Mouse (Mus musculus) forebrain, embryonic 12.5 days (tissue): ENCODE results near the gene Slc4a8. TPM values are rescaled to one million over a fixed set of nuclear protein-coding genes. Genes with fewer than 3 reads are reported as not detected.

Experiments
- ATAC-seq: fragments of 200-750 bp; cut with Nextera tagmentation; 2 replicates; pipeline ENCODE4 v1.8.0; 2017; ENCODE audit warnings: moderate TSS enrichment; ENCODE audit not compliant: low FRiP score
- H3K27ac ChIP-seq: fragments of 300-500 bp; sonication (generic); 2 replicates; pipeline ENCODE4 v1.5.1; 2016; ENCODE audit warnings: mild to moderate bottlenecking
- H3K27me3 ChIP-seq: fragments of 300-500 bp; sonication (generic); 2 replicates; pipeline ENCODE4 v1.6.1; 2016; ENCODE audit warnings: mild to moderate bottlenecking
- H3K36me3 ChIP-seq: fragments of 300-500 bp; sonication (generic); replicated peaks from 2 replicates; pipeline ENCODE4 v1.6.1; 2016; ENCODE audit warnings: mild to moderate bottlenecking
- H3K4me1 ChIP-seq: fragments of 300-500 bp; sonication (generic); 2 replicates; pipeline ENCODE4 v1.6.1; 2016
- H3K4me2 ChIP-seq: fragments of 300-500 bp; sonication (generic); 2 replicates; pipeline ENCODE4 v1.6.1; 2016; ENCODE audit warnings: mild to moderate bottlenecking, moderate library complexity
- H3K4me3 ChIP-seq: fragments of 300-500 bp; sonication (generic); replicated peaks from 2 replicates; pipeline ENCODE4 v1.5.1; 2016; ENCODE audit warnings: mild to moderate bottlenecking
- H3K9ac ChIP-seq: fragments of 300-500 bp; sonication (generic); 2 replicates; pipeline ENCODE4 v1.6.1; 2016; ENCODE audit warnings: mild to moderate bottlenecking
- H3K9me3 ChIP-seq: fragments of 300-500 bp; sonication (generic); 2 replicates; pipeline ENCODE4 v1.6.1; 2016
- whole genome bisulfite sequencing: fragments of 180-500 bp; shearing (Covaris S2); methylation state at CpG from one replicate; pipeline ENCODE4 v1.1.7; 2016; 5-methylcytosine and 5-hydroxymethylcytosine counted together
- polyA plus RNA-seq: library from polyadenylated mRNA; unstranded; fragments of >200 nt; fragmentation: Nextera tagmentation; extraction: Ambion mirVana; gene quantifications from 2 replicates; pipeline ENCODE4 v1.2.1, GENCODE M21; 2016

Slc4a8 gene
- polyA plus RNA-seq, 1 experiment from 2014 or later, result 19.5 TPM

DNA sequence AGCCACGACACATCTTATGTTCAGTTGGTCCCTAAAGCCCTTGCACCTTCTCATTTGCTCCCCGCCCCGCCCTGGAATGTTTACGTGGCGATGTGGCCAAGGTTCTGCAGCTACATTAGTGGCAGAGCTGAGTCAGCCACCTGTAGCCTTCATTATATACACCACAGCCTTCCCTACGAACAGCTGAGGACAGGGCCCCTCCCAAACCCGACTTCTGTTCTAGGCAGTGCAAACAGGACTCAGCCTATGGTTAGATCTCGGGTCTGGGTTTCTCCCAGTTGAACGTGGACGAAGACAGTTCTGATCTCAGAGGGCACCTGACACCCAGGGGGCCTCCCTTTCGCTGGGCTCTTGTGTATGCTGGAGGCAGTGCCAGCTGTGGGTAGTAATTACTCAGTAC, 33.7 kb upstream of the Slc4a8 start:
- Histone ChIP-seq H3K4me1 (peaks cover 11% of the 10 kb centered on the region), H3K4me2 (no peak overlapping the region), H3K36me3 (no peaks in the 10 kb centered on the region), H3K27me3 (peaks cover 54% of the 10 kb centered on the region), H3K9me3 (no peaks in the 10 kb centered on the region), H3K4me3 (no peak overlapping the region), H3K9ac (no peak overlapping the region), H3K27ac (no peak overlapping the region)
- 87% methylated on average over 11 of the region's 11 CpGs for WGBS
- ATAC-seq, result no peak

DNA sequence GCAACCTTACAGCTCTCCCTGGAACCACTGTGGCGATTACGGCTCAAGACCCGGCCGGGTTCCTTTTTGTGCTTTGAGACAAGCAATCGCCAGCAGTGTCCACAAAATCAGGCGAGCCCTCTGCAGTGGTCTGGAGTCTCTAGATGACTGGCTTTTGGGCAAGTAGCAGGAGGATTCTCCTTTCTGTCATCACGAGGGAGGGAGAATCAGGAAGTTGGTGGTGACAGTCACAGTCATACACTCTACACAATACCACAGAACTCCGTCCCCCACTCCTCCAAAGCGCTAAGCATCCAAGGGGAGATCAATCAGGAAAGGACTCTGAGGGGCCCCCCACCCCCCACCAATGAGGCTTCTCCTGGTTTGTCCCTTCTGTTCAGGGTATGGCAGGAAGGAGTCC, 33.0 kb upstream of the Slc4a8 start:
- Histone ChIP-seq H3K9ac (peak overlapping the region; percentile 40; the same call in 1 of the 2 replicates), H3K4me1 (peaks cover 11% of the 10 kb centered on the region), H3K27me3 (peaks cover 54% of the 10 kb centered on the region), H3K4me3 (peak overlapping the region; percentile 41), H3K4me2 (peak overlapping the region; percentile 65), H3K27ac (no peak overlapping the region), H3K36me3 (no peaks in the 10 kb centered on the region), H3K9me3 (no peaks in the 10 kb centered on the region)
- 24% methylated on average over 9 of the region's 9 CpGs for WGBS
- no peak for ATAC-seq

DNA sequence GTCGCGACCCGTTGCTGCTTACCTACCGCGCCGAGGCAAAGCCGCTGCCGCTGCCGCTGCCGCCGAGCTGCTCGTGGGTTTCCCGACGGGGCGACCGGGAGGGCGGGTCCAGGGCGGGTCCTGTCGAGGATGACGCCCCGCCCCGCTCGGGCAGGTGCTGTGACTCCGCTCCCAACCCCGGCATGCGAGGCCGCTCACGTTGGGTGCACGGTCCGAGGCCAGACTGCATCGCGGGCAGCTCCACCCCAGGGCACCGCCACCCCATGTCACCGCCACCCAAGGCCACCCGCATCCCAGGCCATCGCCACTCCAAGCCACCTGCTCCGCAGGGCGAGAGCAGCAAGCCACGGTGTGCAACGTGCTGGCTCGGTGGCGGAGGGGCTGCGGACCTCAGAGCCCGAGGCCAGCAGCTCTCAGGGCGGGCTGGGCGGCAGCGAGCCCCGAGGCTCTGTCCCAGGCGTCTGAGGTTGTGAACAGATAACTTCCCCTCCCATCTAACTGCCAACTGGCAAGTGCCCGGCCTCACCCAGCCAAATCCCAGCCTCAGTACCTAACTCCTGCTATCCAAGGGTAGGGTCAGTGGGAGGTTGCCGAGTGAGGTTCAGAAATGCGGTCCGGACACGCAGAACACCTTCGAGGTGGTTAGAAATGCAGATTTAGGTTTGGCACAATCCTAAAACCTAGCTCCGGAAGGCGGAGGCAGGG, 32.1 kb upstream of the Slc4a8 start, which contains the start of gene Galnt6:
Gene Galnt6 (minus strand): TSS at position 96 of the 705 bp plus-strand sequence.
- Histone ChIP-seq H3K9me3 (no peaks in the 10 kb centered on the region), H3K27me3 (peaks cover 54% of the 10 kb centered on the region), H3K4me3 (peak within 1 kb of the TSS; percentile 41), H3K9ac (peak within 1 kb of the TSS; percentile 40; the same call in 1 of the 2 replicates), H3K27ac (no peak within 1 kb of the TSS), H3K4me2 (peak within 1 kb of the TSS; percentile 65), H3K36me3 (no peaks in the 10 kb centered on the region), H3K4me1 (peaks cover 11% of the 10 kb centered on the region)
- ATAC-seq, result no peak
- WGBS, result 5% methylated on average over 48 of the region's 57 CpGs

DNA sequence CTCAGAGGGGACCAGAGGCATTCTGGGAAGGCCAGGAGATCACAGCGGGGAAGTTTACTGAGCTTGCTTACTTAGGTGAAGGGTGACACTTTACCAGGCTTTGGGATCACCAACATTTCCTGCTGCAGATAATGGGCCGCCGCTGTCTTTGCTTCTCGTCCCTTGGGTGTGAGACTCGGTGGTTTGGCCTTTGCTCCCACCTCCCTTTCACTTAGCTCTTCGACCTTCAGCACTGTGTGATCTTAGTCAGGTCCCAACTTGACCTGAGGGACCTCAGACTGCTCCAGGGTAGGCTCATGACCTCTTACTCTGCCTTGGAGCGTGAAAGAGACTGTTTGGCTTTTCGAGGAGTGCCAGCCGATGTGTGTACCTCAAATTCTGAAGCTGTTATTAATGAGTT, 30.5 kb upstream of the Slc4a8 start:
- H3K4me3 ChIP-seq, result no peak overlapping the region
- no peak overlapping the region for H3K4me2 ChIP-seq
- peaks cover 48% of the 10 kb centered on the region for H3K27me3 ChIP-seq
- 51% methylated on average over 9 of the region's 9 CpGs for WGBS
- peaks cover 11% of the 10 kb centered on the region for H3K4me1 ChIP-seq
- no peak for ATAC-seq
- H3K36me3 ChIP-seq, result no peaks in the 10 kb centered on the region
- no peaks in the 10 kb centered on the region for H3K9me3 ChIP-seq
- no peak overlapping the region for H3K9ac ChIP-seq
- H3K27ac ChIP-seq, result no peak overlapping the region

DNA sequence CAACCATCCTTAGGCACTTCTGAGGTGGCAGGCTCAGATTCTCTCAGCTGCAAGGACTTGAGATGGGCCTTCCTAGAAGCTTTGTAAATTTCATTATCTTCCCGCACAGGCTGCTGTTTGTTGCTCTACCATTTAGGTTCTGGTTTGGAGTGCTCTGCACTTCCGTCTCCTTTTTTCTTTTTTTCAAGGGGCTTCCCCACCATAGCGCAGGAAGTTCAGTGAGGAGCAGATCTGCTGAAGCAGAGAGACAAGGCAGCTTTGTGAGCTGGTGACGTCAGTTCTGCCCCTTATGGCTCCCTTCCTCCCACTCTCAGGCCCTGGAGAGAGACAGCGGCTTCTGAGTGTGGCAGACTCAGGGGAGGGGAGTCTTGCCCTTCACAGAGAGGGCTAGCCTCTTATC, 29.0 kb upstream of the Slc4a8 start:
- ATAC-seq, result no peak
- H3K4me1 ChIP-seq, result peaks cover 11% of the 10 kb centered on the region
- H3K27me3 ChIP-seq, result peaks cover 47% of the 10 kb centered on the region
- no peaks in the 10 kb centered on the region for H3K36me3 ChIP-seq
- H3K9me3 ChIP-seq, result no peaks in the 10 kb centered on the region
- no peak overlapping the region for H3K4me3 ChIP-seq
- H3K9ac ChIP-seq, result no peak overlapping the region
- H3K27ac ChIP-seq, result no peak overlapping the region
- 33% methylated on average over 5 of the region's 5 CpGs for WGBS
- H3K4me2 ChIP-seq, result no peak overlapping the region

DNA sequence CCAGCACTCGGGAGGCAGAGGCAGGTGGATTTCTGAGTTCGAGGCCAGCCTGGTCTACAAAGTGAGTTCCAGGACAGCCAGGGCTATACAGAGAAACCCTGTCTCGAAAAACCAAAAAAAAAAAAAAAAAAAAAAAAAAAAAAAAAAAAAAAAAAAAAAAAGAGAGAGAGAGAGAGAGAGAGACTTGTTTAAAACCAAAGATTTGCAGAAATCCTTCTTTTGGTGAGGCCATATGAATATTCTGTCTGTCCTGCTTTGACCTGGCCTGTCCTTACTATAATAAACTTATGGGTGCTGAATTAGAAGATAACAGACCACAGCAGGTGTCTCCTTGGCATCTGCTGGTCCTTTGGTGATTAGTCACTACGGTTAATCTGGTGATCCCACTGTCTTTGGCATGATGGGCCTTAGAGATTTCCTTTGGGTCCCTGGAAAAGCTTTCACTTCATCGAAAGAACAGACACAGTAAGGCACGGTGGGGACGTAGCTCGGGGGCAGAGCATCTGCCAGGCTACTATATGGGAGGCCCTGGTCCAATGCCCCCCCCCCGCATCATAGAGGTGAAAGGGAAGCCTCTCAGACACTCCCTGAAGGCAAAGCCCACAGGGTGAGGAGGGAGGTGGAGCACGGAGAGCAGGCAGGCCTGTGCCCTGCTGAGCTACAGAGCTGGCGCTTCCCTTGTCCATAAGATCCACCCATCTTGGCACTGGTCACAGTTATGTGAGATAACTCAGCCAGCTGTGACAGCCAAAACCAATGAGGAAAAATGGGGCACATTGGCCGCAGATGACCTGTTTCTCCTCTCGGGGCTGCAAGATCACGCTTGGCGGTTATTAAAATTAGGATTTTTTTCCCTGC, 26.2 kb upstream of the Slc4a8 start:
- H3K36me3 ChIP-seq, result no peaks in the 10 kb centered on the region
- no peak overlapping the region for H3K4me2 ChIP-seq
- 86% methylated on average over 14 of the region's 15 CpGs for WGBS
- H3K27me3 ChIP-seq, result peaks cover 19% of the 10 kb centered on the region
- H3K27ac ChIP-seq, result no peak overlapping the region
- no peaks in the 10 kb centered on the region for H3K9me3 ChIP-seq
- no peak overlapping the region for H3K9ac ChIP-seq
- H3K4me3 ChIP-seq, result no peak overlapping the region
- no peaks in the 10 kb centered on the region for H3K4me1 ChIP-seq
- ATAC-seq, result no peak

DNA sequence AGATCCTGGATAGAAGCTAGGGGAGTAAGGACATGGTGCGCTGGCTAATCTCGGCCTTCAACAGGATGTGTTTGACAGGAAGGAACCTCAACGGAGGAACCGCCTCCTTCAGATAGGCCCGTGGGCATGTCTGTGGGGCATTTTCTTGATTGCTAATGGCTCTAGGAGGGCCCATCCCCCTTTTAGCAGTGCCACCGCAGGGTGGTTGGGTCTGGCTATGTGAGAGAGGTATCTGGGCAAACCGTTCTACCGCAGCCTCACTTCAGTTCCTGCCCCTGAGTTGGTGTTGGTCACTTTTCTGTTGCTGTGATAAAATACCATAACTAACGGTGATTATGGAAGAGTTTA, 25.6 kb upstream of the Slc4a8 start:
- Histone ChIP-seq H3K27ac (no peak overlapping the region), H3K9ac (no peak overlapping the region), H3K4me1 (no peaks in the 10 kb centered on the region), H3K4me2 (no peak overlapping the region), H3K9me3 (no peaks in the 10 kb centered on the region), H3K4me3 (no peak overlapping the region), H3K36me3 (no peaks in the 10 kb centered on the region), H3K27me3 (peaks cover 13% of the 10 kb centered on the region)
- 88% methylated on average over 9 of the region's 9 CpGs for WGBS
- no peak for ATAC-seq

DNA sequence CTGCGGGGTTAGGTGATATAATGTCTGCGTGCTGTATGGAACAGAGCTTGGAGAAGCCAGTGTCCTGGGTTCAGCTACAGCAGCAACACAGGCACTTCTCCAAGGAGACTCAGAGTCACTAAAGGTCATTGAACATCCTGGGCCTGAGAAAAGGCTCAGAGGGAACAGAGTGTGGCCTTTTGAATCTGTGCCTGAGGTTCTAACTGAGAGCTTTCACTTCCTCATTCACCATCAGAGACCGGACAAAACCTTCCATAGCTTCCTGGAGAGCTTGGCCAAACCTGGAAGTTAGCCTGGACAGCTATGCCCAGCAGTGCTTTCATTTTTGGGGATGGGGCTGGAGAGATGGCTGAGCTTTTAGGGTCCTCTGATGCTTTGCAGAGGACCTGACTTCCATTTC, 23.9 kb upstream of the Slc4a8 start:
- 90% methylated on average over 3 of the region's 3 CpGs for WGBS
- Histone ChIP-seq H3K27me3 (peaks cover 4% of the 10 kb centered on the region), H3K9ac (no peak overlapping the region), H3K4me1 (no peaks in the 10 kb centered on the region), H3K36me3 (no peaks in the 10 kb centered on the region), H3K9me3 (no peaks in the 10 kb centered on the region), H3K27ac (no peak overlapping the region), H3K4me2 (no peak overlapping the region), H3K4me3 (no peak overlapping the region)
- no peak for ATAC-seq

DNA sequence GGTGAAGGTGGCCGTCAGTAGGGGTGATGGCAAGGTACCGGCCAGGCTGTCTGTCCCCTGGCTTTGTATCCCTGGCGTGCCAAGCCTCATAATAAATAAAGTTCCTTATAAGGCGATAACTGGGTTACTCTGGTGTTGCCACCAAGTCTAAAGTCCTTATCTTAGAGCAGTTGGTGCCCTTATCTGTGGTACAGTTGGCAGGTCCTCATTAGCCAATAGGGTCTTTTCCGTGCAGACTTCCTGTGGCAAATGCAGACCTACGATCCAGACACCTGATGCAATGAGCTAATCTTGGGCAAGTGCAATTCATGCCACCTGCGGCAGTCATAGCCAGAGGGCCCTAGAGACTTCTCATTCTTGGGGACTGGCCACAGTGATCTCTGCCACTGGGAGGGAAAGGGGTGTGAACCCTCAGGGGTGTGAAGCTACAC, 23.2 kb upstream of the Slc4a8 start:
- Histone ChIP-seq H3K9ac (no peak overlapping the region), H3K27ac (no peak overlapping the region), H3K27me3 (peaks cover 4% of the 10 kb centered on the region; the same call in 1 of the 2 replicates), H3K4me1 (no peaks in the 10 kb centered on the region), H3K36me3 (no peaks in the 10 kb centered on the region), H3K4me2 (no peak overlapping the region), H3K4me3 (no peak overlapping the region), H3K9me3 (no peaks in the 10 kb centered on the region)
- ATAC-seq, result no peak
- WGBS, result 87% methylated on average over 7 of the region's 7 CpGs

DNA sequence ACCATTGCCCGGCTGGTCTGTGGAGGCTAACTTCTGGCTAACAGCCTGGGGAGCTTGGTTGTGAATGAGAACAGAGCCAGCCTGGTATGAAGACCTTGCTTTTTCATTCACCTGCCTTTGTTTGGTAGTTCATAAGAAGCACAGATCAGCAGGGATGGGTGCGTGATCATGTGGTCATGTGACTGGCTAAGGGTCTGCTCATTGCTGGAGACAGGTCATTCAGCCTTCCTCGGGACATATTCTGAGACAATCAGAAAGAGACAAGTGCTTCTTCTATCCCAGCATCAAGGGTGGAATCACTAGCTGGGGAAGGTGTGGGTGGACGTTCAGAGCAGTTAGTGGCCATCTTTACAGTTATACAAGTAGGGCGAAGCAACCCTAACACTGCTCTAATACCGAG, 22.1 kb upstream of the Slc4a8 start:
- Histone ChIP-seq H3K27ac (no peak overlapping the region), H3K9me3 (no peaks in the 10 kb centered on the region), H3K9ac (no peak overlapping the region), H3K4me1 (no peaks in the 10 kb centered on the region), H3K4me2 (no peak overlapping the region), H3K36me3 (no peaks in the 10 kb centered on the region), H3K4me3 (no peak overlapping the region), H3K27me3 (peaks cover 4% of the 10 kb centered on the region; the same call in 1 of the 2 replicates)
- ATAC-seq, result no peak
- WGBS, result 88% methylated on average over 6 of the region's 6 CpGs

DNA sequence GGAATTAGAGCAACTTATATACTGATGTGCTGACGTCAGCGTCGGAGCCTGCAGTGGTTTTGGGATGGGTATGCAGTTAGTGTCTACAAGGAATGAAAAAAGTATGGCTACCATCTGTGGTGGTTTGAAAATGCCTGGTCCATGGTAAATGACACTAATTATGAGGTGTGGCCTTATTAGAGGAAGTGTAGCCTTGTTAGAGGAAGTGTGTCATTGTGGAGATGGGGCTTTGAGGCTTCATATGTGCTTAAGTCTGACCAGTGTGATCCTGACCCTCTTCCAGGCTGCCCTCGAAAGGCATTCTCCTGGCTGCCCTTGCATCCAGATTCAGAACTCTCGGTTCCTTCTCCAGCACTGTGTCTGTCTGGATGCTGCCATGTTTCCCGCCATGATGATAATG, 18.3 kb upstream of the Slc4a8 start:
- WGBS, result 95% methylated on average over 6 of the region's 6 CpGs
- no peak for ATAC-seq
- no peak overlapping the region for H3K27ac ChIP-seq
- H3K9me3 ChIP-seq, result no peaks in the 10 kb centered on the region
- H3K4me1 ChIP-seq, result peaks cover 9% of the 10 kb centered on the region
- H3K9ac ChIP-seq, result no peak overlapping the region
- no peak overlapping the region for H3K4me2 ChIP-seq
- H3K27me3 ChIP-seq, result no peaks in the 10 kb centered on the region; the same call in 1 of the 2 replicates
- no peak overlapping the region for H3K4me3 ChIP-seq
- no peaks in the 10 kb centered on the region for H3K36me3 ChIP-seq

DNA sequence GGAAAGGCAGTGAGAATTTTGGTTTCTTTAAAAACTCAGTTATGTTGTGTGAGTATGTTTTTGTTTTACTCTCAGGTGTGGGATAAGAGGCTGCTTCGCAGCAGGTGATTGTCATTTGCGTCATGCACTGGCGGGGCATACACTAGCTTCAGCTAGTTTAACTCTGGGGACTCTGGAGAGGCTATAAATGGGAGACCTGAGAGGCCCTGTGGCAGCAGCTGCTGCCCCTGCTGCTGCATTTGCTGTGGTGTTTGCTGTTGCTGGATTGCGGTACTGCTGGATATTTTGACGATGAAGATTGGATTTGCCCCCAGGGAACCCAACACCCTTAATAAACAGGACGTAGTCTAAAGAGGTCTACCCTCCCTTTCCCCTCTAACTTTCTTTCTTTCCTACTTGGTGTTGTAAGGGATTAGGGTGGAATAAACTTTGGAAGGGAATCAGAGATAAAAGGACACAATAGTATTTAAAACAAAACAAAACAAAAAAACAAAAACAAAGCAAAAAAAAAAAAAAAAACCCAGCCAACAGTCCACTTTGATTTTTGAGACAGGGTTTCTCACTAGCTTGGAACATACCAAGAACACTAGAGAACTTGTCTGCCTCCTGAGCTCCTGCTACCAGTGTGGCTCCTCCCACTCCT, 14.9 kb upstream of the Slc4a8 start:
- H3K9ac ChIP-seq, result no peak overlapping the region
- H3K27ac ChIP-seq, result no peak overlapping the region
- no peaks in the 10 kb centered on the region for H3K36me3 ChIP-seq
- H3K9me3 ChIP-seq, result no peaks in the 10 kb centered on the region
- 41% methylated on average over 6 of the region's 6 CpGs for WGBS
- peaks cover 4% of the 10 kb centered on the region; the same call in 1 of the 2 replicates for H3K27me3 ChIP-seq
- peak overlapping the region; percentile 36 for H3K4me3 ChIP-seq
- peaks cover 9% of the 10 kb centered on the region for H3K4me1 ChIP-seq
- ATAC-seq, result peak; percentile 75
- peak overlapping the region; percentile 56 for H3K4me2 ChIP-seq
